Mouse (Mus musculus) stomach, postnatal 0 days (tissue): ENCODE measurements at regions not wholly inside any gene's neighbourhood (a gene's known extent, or its start where the extent isn't known, plus 50 kb on each side); places are given as distances from the start of the nearest gene placed in this dataset.
A peak's percentile ranks its signal among the peaks of the same experiment; 100 is the strongest.

Source experiments
- ATAC-seq: fragments of 200-750 bp; cut with Nextera tagmentation; 2 replicates; pipeline ENCODE4 v1.8.0; 2017; ENCODE audit not compliant: low FRiP score, low TSS enrichment
- DNase-seq: peaks from one replicate; pipeline ENCODE4 v3.0.0-alpha.2; 2016; ENCODE audit warnings: low spot score
- H3K27ac ChIP-seq: fragments of 300-500 bp; sonication (generic); replicated peaks from 2 replicates; pipeline ENCODE4 v1.5.1; 2014; ENCODE audit warnings: mild to moderate bottlenecking, control low read depth
- H3K27me3 ChIP-seq: fragments of 300-500 bp; sonication (generic); 2 replicates; pipeline ENCODE4 v1.6.1; 2014; ENCODE audit warnings: low read length; ENCODE audit not compliant: control insufficient read depth, insufficient read depth
- H3K36me3 ChIP-seq: fragments of 300-500 bp; sonication (generic); 2 replicates; pipeline ENCODE4 v1.6.1; 2014; ENCODE audit warnings: low read length, mixed read lengths; ENCODE audit not compliant: control insufficient read depth, insufficient read depth
- H3K4me1 ChIP-seq: fragments of 300-500 bp; sonication (generic); replicated peaks from 2 replicates; pipeline ENCODE4 v1.6.1; 2014; ENCODE audit warnings: antibody characterized with exemption; ENCODE audit not compliant: control insufficient read depth, insufficient read depth
- H3K4me2 ChIP-seq: fragments of 300-500 bp; sonication (generic); replicated peaks from 2 replicates; pipeline ENCODE4 v1.6.1; 2014; ENCODE audit warnings: low read depth, mild to moderate bottlenecking, control low read depth, moderate library complexity
- H3K4me3 ChIP-seq: fragments of 300-500 bp; sonication (generic); 2 replicates; pipeline ENCODE4 v1.5.1; 2014; ENCODE audit warnings: low read depth, low read length, control low read depth
- H3K9ac ChIP-seq: fragments of 300-500 bp; sonication (generic); 2 replicates; pipeline ENCODE4 v1.6.1; 2014; ENCODE audit warnings: mild to moderate bottlenecking, low read length, control low read depth, mixed read lengths
- H3K9me3 ChIP-seq: fragments of 300-500 bp; sonication (generic); 2 replicates; pipeline ENCODE4 v1.6.1; 2016; ENCODE audit warnings: low read length; ENCODE audit not compliant: control insufficient read depth
- CTCF ChIP-seq: IDR thresholded peaks from 2 replicates; pipeline ENCODE4 v1.5.1; 2016; ENCODE audit warnings: antibody characterized with exemption, low read depth, mild to moderate bottlenecking, moderate library complexity
- EP300 ChIP-seq: optimal IDR thresholded peaks from 2 replicates; pipeline ENCODE3; 2016; ENCODE audit warnings: antibody characterized with exemption
- WGBS: fragments of 180-500 bp; shearing (Covaris S2); extraction: QIAGEN DNeasy Blood & Tissue Kit; methylation state at CpG from one replicate; pipeline ENCODE4 v1.1.7; 2014; 5-methylcytosine and 5-hydroxymethylcytosine counted together

- no peaks in the 10 kb centered on the region for H3K27me3 ChIP-seq
- H3K9ac ChIP-seq, result no peak overlapping the region
- H3K9me3 ChIP-seq, result no peaks in the 10 kb centered on the region
- WGBS, result 63% methylated on average over 5 of the region's 5 CpGs
- no peaks in the 10 kb centered on the region for H3K4me1 ChIP-seq
- TF ChIP-seq EP300 (no peak), CTCF (no peak)
- H3K36me3 ChIP-seq, result no peaks in the 10 kb centered on the region
- no peak for ATAC-seq
- H3K4me3 ChIP-seq, result no peak overlapping the region
- DNase-seq, result no peak
- H3K4me2 ChIP-seq, result no peak overlapping the region
- no peak overlapping the region for H3K27ac ChIP-seq
Measured at GRCm38 (mm10) chr15:51721363-51721762, 2163.3 kb upstream of the Gm7489 start.

- WGBS, result 65% methylated on average over 7 of the region's 7 CpGs
- Histone ChIP-seq H3K36me3 (no peaks in the 10 kb centered on the region), H3K4me1 (no peaks in the 10 kb centered on the region), H3K4me3 (no peak overlapping the region), H3K9ac (no peak overlapping the region), H3K4me2 (no peak overlapping the region), H3K27ac (no peak overlapping the region), H3K9me3 (no peaks in the 10 kb centered on the region), H3K27me3 (no peaks in the 10 kb centered on the region)
- DNase-seq (no peak), ATAC-seq (no peak)
- TF ChIP-seq CTCF, result 0 out of 2 replicates have a peak, but pooled peaks have one; percentile 38
- TF ChIP-seq EP300, result no peak
Measured at GRCm38 (mm10) chr15:51724127-51724526, 2160.6 kb upstream of the Gm7489 start.

- no peaks in the 10 kb centered on the region for H3K36me3 ChIP-seq
- no peaks in the 10 kb centered on the region for H3K4me1 ChIP-seq
- no peak overlapping the region for H3K4me3 ChIP-seq
- DNase-seq (no peak), ATAC-seq (no peak)
- H3K9ac ChIP-seq, result no peak overlapping the region
- no peaks in the 10 kb centered on the region for H3K9me3 ChIP-seq
- WGBS, result 90% methylated on average over 3 of the region's 3 CpGs
- no peak for TF ChIP-seq EP300
- TF ChIP-seq CTCF, result no peak
- no peak overlapping the region for H3K27ac ChIP-seq
- no peak overlapping the region for H3K4me2 ChIP-seq
- no peaks in the 10 kb centered on the region for H3K27me3 ChIP-seq
Measured at GRCm38 (mm10) chr15:51725457-51725856, 2159.2 kb upstream of the Gm7489 start.

GRCm38 (mm10) chr15:51730106-51730505, 2154.6 kb upstream of the Gm7489 start:
- Histone ChIP-seq H3K27me3 (no peaks in the 10 kb centered on the region), H3K36me3 (no peaks in the 10 kb centered on the region), H3K4me2 (no peak overlapping the region), H3K4me3 (no peak overlapping the region), H3K9ac (no peak overlapping the region), H3K4me1 (no peaks in the 10 kb centered on the region), H3K9me3 (no peaks in the 10 kb centered on the region), H3K27ac (no peak overlapping the region)
- WGBS, result 79% methylated on average over 10 of the region's 10 CpGs
- TF ChIP-seq EP300, result no peak
- TF ChIP-seq CTCF, result no peak
- ATAC-seq (no peak), DNase-seq (no peak)

- H3K36me3 ChIP-seq, result no peaks in the 10 kb centered on the region
- WGBS, result 41% methylated on average over 12 of the region's 12 CpGs
- H3K9ac ChIP-seq, result no peak overlapping the region
- no peak for ATAC-seq
- no peak for DNase-seq
- H3K9me3 ChIP-seq, result no peaks in the 10 kb centered on the region
- TF ChIP-seq EP300 (no peak), CTCF (no peak)
- no peak overlapping the region for H3K4me3 ChIP-seq
- H3K4me1 ChIP-seq, result no peaks in the 10 kb centered on the region
- H3K27me3 ChIP-seq, result no peaks in the 10 kb centered on the region
- no peak overlapping the region for H3K4me2 ChIP-seq
- H3K27ac ChIP-seq, result no peak overlapping the region
Measured at GRCm38 (mm10) chr15:51730805-51731412, 2153.8 kb upstream of the Gm7489 start.

GRCm38 (mm10) chr15:51734194-51734593, 2150.5 kb upstream of the Gm7489 start:
- no peaks in the 10 kb centered on the region for H3K36me3 ChIP-seq
- H3K27ac ChIP-seq, result no peak overlapping the region
- H3K4me2 ChIP-seq, result no peak overlapping the region
- H3K4me3 ChIP-seq, result no peak overlapping the region
- TF ChIP-seq EP300 (no peak), CTCF (no peak)
- H3K9me3 ChIP-seq, result no peaks in the 10 kb centered on the region
- DNase-seq (no peak), ATAC-seq (no peak)
- H3K4me1 ChIP-seq, result no peaks in the 10 kb centered on the region
- no peaks in the 10 kb centered on the region for H3K27me3 ChIP-seq
- H3K9ac ChIP-seq, result no peak overlapping the region
- 80% methylated on average over 1 of the region's 1 CpGs for WGBS
